Mouse (Mus musculus) heart, adult 2 months (tissue): ENCODE measurements around the gene Znhit3. TPM values are rescaled to one million over a fixed set of nuclear protein-coding genes. Genes with fewer than 3 reads are reported as not detected.
"Not testable (repeated sequence)": the region's sequence is repeated elsewhere in the genome, so short reads cannot be mapped to it uniquely, and the experiment has no call there.

Experiments used
- DNase-seq, 2 experiments: peaks; one replicate each; pipeline ENCODE4 v3.0.0; 2021
- H3K27ac ChIP-seq: fragments of 200-600 bp; 2 replicates; pipeline ENCODE4 v1.8.1; 2022
- H3K27me3 ChIP-seq: fragments of 200-500 bp; 2 replicates; pipeline ENCODE4 v1.6.1; 2012; ENCODE audit warnings: mild to moderate bottlenecking, low read length, inconsistent platforms, mixed read lengths; ENCODE audit not compliant: control insufficient read depth, insufficient read depth
- H3K36me3 ChIP-seq: fragments of 200-500 bp; 2 replicates; pipeline ENCODE4 v1.6.1; 2012; ENCODE audit warnings: low read length, inconsistent platforms; ENCODE audit not compliant: control insufficient read depth, insufficient read depth
- H3K4me1 ChIP-seq: fragments of 200-500 bp; 2 replicates; pipeline ENCODE4 v1.6.1; 2011; ENCODE audit warnings: low read length; ENCODE audit not compliant: control insufficient read depth, insufficient read depth
- H3K4me3 ChIP-seq: fragments of 200-600 bp; 2 replicates; pipeline ENCODE4 v1.8.1; 2022
- H3K79me2 ChIP-seq: fragments of 200-500 bp; replicated peaks from 2 replicates; pipeline ENCODE4 v1.6.1; 2012; ENCODE audit warnings: mild to moderate bottlenecking, inconsistent platforms, low read length, moderate library complexity, mixed read lengths; ENCODE audit not compliant: control insufficient read depth, insufficient read depth
- H3K9ac ChIP-seq: fragments of 200-500 bp; 2 replicates; pipeline ENCODE4 v1.6.1; 2012; ENCODE audit warnings: low read depth, mild to moderate bottlenecking, control low read depth, inconsistent platforms, low read length, mixed read lengths
- CTCF ChIP-seq: fragments of 200-600 bp; IDR thresholded peaks from 2 replicates; pipeline ENCODE4 v1.8.1; 2022; ENCODE audit warnings: antibody characterized with exemption, mild to moderate bottlenecking, moderate library complexity
- EP300 ChIP-seq: fragments of 200-500 bp; IDR thresholded peaks from 2 replicates; pipeline ENCODE4 v1.6.1; 2011; ENCODE audit warnings: low read depth, low read length, control low read depth; ENCODE audit not compliant: insufficient read depth
- POLR2A ChIP-seq: fragments of 200-500 bp; IDR thresholded peaks from 2 replicates; pipeline ENCODE4 v1.6.1; 2011; ENCODE audit warnings: mild to moderate bottlenecking, low read depth, low read length, control low read depth; ENCODE audit not compliant: insufficient read depth
- WGBS: fragments of 180-500 bp; shearing (Covaris S2); methylation state at CpG from one replicate; pipeline ENCODE4 v1.1.7; 2018; 5-methylcytosine and 5-hydroxymethylcytosine counted together
- intact Hi-C: fragments of 180-260 bp; cut with DNase I; formaldehyde crosslinking; loops from one replicate; pipeline ENCODE4 v1.15.1; 2025
- polyA plus RNA-seq: library from polyadenylated mRNA; depleted of rRNA; stranded (reverse); fragments of >200 nt; gene quantifications from 2 replicates; pipeline ENCODE4 v1.2.3, GENCODE M21; 2012
- total RNA-seq, 2 experiments: library from RNA; stranded (reverse); gene quantifications; 2 replicates each; pipeline ENCODE4 v1.2.3; 2021

Znhit3 gene
- total and polyA plus RNA-seq, 3 experiments = 8.7 to 11.6 (median 8.8) TPM

DNA sequence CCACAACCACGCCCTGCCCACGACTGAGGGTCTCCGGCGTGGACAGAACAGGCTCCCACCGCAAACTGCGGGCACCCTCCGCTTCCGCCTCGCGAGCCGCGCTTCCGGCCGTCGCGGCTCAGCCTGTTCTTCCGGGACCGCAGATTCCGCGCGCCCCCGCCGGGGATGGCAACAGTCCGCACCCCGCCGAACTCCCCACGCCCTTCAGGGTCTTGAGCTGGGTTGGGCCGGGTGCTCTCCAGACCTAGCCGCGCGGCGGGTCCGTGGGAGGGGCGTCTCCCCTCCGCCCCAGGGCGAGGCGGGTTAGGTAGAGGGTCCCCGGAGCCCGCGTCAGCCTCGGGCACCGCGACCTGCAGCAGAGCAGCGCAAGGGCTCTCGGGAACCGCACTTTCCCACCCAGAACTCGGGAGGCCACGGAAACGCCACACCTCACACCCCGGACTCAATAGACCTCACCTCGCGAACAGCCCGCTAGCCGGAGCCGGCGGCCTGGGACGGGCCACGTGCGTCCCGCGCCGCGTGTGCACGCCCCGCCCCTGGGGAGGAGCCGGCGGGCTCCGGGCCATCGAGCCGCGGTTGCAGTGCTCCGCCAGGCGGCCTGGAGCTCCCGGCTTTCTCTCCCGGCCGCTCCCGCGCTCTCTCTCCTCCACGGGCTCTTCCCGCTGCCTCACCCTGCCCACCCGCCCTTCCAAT is 36.2 kb downstream of the Znhit3 start, which contains the start of the genes Myo19 and Pigw:
TSS of gene Myo19 (plus strand) at position 377 of the 693 bp plus-strand sequence.
TSS of gene Pigw (minus strand) at position 514 of the 693 bp plus-strand sequence.
- Histone ChIP-seq H3K4me3 (peak within 1 kb of the TSS; percentile 97), H3K79me2 (no peaks in the 10 kb centered on the region; the same call in 1 of the 2 replicates), H3K27ac (peak within 1 kb of the TSS; percentile 90), H3K4me1 (peaks cover 4% of the 10 kb centered on the region; the same call in 1 of the 2 replicates), H3K36me3 (no peaks in the 10 kb centered on the region), H3K27me3 (no peaks in the 10 kb centered on the region), H3K9ac (peak within 1 kb of the TSS; percentile 81)
- under 1% methylated on average over 80 of the region's 81 CpGs for WGBS
- peak; percentile 71 for TF ChIP-seq CTCF
- TF ChIP-seq EP300 = no peak
- TF ChIP-seq POLR2A = peak; percentile 55
- intact Hi-C loops = loop anchor here (1.0 kb wide), 1 partner anchor 9 kb away; no protein-coding TSS in a partner anchor
- DNase-seq = peak; percentile 91 to 92

DNA sequence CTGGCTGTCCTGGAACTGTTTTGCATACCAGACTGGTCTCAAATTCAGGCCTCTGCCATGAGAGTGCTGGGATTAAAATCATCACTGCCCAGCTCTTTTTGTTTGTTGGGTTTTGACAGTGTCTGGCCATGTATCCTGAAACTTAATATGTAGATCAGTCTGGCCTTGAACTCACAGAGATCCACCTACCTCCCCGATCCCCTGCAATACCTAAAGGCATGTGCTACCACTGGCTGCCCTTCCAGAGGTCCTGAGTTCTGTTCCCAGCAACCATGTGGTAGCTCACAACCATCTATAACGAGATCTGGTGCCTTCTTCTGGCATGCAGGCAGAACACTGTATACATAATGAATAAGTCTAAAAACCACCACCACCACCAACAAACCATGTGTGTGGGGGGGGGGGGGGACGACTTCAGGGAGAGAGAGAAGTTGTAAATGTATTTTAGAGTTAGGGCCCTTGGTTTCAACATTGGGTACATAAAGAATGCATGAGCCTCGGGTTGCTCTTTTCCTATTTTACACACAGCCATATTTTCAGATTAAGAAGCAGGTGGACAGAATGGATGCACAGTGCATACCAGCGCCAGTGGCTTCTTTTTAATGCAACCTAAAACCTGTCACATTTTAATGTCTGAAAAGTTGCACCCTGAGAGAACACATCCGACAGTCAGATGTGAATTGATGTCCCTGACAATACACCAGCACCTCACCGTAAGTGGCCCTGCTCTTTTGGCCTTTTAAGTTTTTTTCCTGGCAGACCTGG is 37.0 kb downstream of the Znhit3 start:
- H3K4me1 ChIP-seq = peaks cover 4% of the 10 kb centered on the region; the same call in 1 of the 2 replicates
- no peaks in the 10 kb centered on the region; the same call in 1 of the 2 replicates for H3K79me2 ChIP-seq
- TF ChIP-seq POLR2A (no peak), CTCF (no peak), EP300 (no peak)
- no peak for DNase-seq
- no peaks in the 10 kb centered on the region for H3K27me3 ChIP-seq
- peak overlapping the region; percentile 81 for H3K9ac ChIP-seq
- intact Hi-C loops = no loop called here
- no peaks in the 10 kb centered on the region for H3K36me3 ChIP-seq
- peak overlapping the region; percentile 90 for H3K27ac ChIP-seq
- 19% methylated on average over 7 of the region's 7 CpGs for WGBS
- peak overlapping the region; percentile 97 for H3K4me3 ChIP-seq

DNA sequence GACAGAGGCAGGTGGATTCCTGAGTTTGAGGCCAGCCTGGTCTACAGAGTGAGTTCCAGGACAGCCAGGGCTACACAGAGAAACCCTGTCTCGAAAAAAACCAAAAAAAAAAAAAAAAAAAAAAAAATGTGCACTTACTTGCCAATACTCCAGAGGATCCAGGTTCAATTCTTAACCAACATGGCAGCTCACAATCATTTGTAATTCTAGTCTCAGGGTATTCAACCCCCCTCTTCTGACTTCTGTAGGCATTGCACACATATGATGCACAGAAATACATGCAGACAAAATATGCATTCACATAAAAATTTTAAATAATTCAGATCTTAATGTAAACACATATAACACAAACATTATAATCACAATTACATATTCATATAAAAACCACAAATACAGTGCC is 40.1 kb downstream of the Znhit3 start:
- DNase-seq, H3K27me3 ChIP-seq, intact Hi-C loops, H3K27ac ChIP-seq, H3K79me2 ChIP-seq, H3K36me3 ChIP-seq, H3K4me3 ChIP-seq, H3K4me1 ChIP-seq, H3K9ac ChIP-seq: not testable (repeated sequence)
- 62% methylated on average over 1 of the region's 1 CpGs for WGBS

DNA sequence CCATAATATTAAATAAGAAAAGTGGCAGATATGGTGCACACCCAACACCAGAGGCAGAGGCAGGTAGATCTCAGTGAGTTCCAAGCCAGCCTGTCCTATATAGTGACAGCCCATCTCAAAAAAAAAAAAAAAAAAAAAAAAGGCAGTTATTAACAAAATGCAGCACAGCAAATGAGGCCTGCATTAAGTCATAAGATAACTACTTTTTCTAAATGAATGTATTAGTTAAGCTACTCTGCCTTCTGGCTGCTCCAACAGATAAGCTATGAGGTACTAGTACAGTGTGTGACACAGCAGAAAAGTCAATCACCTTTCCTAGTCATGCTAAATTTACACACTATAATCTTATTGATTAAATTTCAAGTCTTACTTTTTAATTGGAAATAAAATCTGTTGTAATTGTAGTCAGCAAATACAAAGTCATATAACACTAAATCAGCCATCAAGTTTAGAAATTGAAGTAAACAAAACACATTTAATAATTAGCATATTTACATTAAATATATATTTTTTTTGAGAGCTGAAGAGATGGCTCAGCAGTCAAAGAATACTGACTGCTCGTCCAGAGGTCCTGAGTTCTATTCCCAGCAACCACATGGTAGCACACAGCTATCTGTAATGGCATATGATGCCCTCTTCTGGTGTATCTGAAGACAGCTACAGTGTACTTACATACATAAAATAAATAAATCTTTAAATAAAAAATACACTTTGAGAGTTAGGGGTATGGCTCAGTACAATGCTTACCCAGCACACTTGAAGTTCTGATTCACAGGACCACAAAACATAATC is 42.9 kb downstream of the Znhit3 start:
- Histone ChIP-seq H3K4me3 (no peak overlapping the region), H3K79me2 (no peaks in the 10 kb centered on the region), H3K4me1 (no peaks in the 10 kb centered on the region; the same call in 1 of the 2 replicates), H3K36me3 (peaks cover 9% of the 10 kb centered on the region), H3K9ac (no peak overlapping the region), H3K27ac (no peak overlapping the region), H3K27me3 (no peaks in the 10 kb centered on the region)
- TF ChIP-seq EP300 (no peak), POLR2A (no peak), CTCF (peak; percentile 25; the same call in 1 of the 2 replicates)
- no peak for DNase-seq
- intact Hi-C loops = loop anchor here (5.0 kb wide), 1 partner anchor 361 kb away; the partner anchor contains the start of gene Aatf
- 91% methylated on average over 1 of the region's 1 CpGs for WGBS

DNA sequence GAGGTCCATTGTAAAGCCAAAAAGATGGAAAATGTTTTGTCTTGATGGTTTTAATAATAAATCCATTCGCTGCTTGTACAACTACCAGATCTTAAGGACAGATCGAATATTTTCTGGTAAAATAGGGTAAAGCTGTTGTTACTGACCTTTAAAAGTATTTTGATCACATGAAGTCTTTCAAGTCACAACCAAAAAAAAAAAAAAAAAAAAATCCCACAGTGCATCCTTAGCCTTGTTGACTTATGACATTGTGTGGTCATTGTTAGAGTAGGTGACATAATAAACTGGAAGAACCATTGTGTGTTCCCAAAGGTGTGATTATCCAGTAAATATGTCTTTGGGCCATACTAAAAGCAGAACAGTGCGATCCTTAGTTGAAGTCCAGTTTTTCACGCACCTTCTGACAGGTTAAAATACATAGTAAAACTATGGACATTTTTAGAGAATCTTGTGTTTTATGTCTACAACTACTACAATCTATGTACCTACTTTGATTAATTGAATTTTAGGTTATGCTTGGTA is 44.6 kb downstream of the Znhit3 start:
- Histone ChIP-seq H3K36me3 (peaks cover 19% of the 10 kb centered on the region), H3K9ac (peak overlapping the region; percentile 93), H3K27ac (peak overlapping the region; percentile 100), H3K79me2 (peaks cover 1% of the 10 kb centered on the region; the same call in 1 of the 2 replicates), H3K4me3 (peak overlapping the region; percentile 71), H3K27me3 (no peaks in the 10 kb centered on the region), H3K4me1 (peaks cover 3% of the 10 kb centered on the region)
- 54% methylated on average over 4 of the region's 4 CpGs for WGBS
- TF ChIP-seq POLR2A (no peak), CTCF (no peak), EP300 (no peak)
- intact Hi-C loops = loop anchor here (1.0 to 5.0 kb wide), 2 partner anchors 9 to 359 kb away; partner anchors contain the start of genes Aatf, Myo19 and Pigw
- no peak for DNase-seq
